Mouse (Mus musculus): ENCODE data around the gene Celf2.

DNA sequence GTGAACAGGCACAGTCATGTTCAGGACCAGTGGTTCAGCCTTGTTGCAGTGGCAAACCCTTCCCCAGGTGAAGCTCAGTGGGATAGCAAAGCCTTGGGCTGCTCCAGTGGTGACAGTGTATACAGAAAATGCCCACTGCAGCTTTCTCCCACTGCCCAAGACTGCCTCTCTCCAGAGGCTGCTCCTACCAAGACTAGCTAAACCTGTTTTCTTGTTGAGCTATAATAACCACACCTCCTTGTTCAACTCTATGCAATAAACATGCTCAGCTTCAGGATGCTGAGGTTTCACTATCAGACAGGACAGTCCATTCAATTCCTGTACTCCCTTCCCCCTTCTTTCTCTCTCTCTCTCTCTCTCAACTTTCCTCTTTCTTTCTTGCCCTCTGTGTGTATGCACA is 15.9 kb downstream of the Celf2 start:
- TF ChIP-seq POLR2A (IDR thresholded peaks at IDR 0.05; ENCODE audit: borderline replicate concordance, insufficient read depth, low read length) (no peak), CTCF (IDR thresholded peaks at IDR 0.05; ENCODE audit: borderline replicate concordance, insufficient read depth, low read depth, low read length) (no peak)

Measured in cerebellum, adult 2 months (tissue).